Mouse (Mus musculus): ENCODE data around the gene Trak1.
"Not testable (repeated sequence)": the region's sequence is repeated elsewhere in the genome, so short reads cannot be mapped to it uniquely, and the experiment has no call there.

The Trak1 gene

DNA sequence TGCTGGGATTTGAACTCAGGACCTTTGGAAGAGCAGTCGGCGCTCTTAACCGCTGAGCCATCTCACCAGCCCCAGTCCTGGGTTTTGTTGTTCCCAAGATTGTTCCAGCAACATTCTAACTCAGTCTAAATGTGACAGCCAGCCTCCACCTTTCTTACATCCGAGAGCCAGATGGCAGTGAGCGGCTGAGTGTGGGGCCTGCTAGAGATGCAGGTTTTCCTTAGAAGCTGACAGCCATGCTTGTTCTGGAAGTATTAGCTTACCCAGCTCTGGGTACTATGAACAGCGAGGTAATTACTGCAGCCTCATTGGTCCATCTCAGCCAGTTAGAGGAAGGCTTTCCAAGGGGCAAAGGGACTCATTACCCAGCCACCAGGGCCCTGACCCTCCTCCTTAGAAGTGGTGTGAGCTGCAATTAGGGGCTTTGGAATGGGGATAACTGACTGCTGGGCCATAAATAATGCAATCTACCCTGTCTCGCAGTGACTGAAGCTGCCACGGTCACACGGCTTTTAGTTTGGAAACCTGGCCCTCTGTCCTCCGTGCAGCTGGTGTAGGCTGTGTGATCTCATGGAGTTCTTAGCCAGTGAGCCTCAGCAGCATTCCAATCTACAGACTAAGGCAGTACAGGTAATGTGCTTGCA lies 22.1 kb downstream of the Trak1 start:
- DNase-seq (ENCODE audit: low read depth, low spot score) = no peak

DNA sequence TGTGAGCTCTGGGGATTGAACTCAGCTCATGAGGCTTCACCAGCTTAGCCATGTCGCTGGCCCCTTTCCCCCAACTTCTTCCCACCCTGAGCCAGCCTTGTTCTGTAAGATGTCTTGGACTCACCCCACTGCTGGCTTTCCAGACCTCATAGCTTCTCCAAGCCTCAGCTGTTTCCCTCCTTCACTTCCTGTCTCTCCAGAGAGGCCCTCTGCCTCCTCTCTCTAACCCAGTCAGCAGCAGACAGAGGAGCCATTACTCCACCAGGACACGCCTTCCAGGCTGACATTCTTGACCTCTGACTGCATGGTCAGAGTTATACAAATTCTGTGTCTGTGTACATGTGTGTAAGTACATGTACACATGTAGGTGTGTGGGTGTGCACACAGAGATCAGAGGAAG lies 23.1 kb downstream of the Trak1 start:
- no peak for DNase-seq (ENCODE audit: low read depth, low spot score)

DNA sequence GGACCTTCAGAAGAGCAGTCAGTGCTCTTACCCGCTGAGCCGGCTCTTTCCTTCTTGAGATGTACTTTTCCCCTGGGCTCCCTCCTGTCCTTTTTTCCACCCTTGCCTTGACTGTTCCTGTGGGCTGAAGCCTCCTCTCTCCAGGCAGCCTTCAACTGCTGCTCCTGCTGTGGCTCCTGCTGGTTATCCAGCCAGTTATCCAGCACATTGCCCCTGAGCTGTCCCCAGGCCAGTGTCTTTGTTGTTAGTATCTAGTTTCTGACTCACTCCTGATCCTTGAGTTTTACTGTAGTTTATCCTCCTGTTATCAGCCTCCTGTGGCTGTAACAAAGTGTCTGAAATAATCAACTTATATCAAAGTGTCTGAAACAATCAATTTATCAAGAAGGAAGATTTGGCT lies 23.8 kb downstream of the Trak1 start:
- DNase-seq (ENCODE audit: low read depth, low spot score) = no peak

DNA sequence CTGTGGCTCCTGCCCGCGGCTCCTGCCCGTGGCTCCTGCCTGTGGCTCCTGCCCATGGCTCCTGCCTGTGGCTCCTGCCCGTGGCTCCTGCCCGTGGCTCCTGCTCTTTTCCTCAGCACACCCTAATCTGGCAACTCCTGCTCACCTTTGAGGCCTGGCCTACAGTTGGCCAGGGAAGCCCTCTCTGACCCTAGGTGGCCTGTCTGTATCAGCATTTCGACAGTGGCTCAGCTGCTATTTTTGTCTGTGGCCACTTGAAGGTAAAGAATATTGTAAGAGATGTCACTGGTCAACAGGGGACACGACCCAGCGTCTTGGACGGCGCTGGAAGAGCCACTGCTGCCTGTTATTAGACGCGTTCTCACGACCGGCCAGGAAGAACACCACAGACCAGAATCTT lies 24.7 kb downstream of the Trak1 start:
- no peak for DNase-seq (ENCODE audit: low read depth, low spot score)

DNA sequence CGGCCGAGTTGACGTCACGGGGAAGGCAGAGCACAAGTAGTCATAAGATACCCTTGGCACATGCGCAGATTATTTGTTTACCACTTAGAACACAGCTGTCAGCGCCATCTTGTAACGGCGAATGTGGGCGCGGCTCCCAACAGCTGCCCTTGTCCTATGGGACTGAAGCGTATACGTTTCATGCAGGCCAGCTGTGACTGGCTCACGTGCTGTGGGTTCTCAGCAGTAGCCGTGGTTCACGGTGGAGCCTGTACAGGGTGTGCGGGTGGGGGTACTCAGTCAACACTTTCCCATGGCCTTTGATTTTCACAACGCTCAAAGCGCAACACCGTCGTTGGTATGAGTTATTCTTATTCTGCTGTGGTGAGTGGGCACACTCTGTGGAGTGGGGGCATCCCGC lies 31.0 kb downstream of the Trak1 start:
- DNase-seq (ENCODE audit: low read depth, low spot score) = not testable (repeated sequence)

DNA sequence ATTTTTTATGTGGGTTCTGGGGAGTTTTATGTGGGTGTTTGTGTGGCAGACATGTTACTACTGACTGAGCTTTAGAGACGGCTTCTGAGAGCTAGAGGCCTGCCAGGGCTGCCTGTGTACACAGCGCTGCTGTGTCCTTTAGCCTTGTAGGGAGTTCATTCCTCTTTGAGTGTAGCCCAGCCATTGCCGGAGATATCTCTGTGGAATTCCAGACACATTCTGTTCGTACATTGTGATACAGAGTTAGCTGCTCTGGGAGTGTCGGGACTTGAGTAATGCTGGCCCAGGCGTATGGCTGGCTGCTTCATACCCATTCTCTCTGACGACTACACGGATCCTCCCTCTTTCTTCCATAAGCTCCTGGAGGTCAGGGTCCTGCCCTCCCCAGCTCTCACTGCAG lies 31.9 kb downstream of the Trak1 start:
- no peak for DNase-seq (ENCODE audit: low read depth, low spot score)

DNA sequence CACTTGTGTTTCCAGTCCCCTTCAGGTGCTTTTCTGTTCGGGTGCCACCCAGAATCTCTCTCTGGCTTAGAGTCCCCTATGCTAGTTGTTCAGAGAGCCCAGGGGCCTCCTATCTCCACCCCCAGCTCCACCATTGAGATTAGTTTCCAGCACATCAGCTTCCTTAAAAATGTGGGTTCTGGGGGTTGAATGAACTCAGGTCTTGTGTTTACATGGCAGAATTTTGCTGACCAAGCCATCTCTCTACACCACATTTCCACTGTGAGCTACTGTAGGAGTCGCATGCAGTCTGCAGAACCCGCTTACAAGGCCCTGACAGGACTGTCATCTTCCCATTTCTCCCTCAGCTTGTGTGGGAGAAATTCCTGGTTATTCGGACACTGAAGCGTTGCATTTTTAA lies 32.8 kb downstream of the Trak1 start:
- DNase-seq (ENCODE audit: low read depth, low spot score) = no peak

DNA sequence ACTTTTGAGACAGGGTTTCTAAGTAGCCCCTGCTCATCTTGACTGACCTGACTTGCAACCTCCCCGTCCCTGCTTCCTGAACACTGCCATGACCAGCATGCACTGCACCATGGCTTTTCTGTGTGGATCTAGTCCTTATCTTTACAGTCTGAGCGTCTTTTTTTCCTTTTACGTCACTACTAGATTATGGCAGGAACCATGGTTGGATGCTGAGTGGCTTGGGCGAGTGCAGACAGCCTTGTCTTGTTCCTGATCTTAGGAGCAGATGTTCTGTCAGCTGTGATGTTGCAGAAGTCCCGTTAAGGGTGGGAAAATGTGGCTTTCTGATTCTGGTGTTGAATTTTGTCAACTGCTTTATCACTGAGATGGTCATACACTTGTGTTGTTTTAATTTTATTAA lies 34.1 kb downstream of the Trak1 start:
- DNase-seq (ENCODE audit: low read depth, low spot score) = no peak

DNA sequence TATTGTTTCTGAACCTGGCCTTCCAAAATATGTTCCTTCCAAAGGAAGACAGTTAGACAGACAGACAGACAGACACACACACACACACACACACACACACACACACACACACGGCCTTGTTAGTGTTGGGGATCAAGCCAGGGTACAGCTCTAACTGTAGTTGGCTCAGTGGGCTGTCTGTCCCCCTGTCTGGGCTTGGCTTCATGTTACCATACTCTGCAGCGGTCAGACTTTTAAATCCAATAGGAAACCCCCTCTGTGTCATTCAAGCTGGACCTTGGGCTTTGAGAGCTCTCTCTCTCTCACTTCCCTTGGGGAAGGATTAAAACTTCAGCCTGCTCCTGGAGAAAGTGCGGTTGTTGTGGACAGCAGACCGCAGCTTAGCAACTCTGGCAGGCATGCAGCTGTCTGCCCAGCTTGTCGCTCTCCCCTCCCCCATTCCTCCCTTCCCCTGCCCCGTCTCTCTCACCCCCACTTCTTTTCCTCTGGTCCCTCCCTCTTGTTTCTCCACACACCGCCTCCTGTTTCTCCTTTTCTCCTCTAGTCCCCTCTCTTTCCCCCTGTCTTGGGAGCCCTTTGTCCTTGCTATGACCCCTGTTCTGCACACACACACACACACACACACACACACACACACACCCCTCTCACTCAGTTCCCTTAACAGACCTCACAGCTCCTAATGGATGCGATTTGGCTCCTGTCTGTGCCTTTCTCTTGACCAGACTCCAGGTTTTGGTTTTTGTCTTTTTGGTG lies 34.8 kb downstream of the Trak1 start:
- no peak for DNase-seq (ENCODE audit: low read depth, low spot score)

DNA sequence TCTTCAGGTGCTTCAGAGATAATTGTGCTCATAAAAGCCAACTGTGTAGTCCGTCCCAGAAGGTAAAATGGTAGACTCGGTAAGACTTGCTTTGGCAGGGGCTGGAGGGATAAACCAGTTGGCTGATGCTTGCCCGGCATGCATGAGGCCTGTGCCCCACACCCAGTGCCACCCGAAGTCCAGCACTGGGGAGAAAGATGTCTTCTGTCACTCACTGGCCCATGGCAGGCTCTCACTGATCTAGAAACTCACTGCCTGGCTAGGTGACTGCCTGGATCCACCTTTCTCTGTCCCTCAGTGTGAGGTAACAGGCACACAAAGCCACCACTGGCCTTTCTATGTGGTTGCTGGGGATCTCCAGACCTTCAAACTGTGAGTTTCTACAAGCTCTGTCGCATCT lies 36.3 kb downstream of the Trak1 start:
- no peak for DNase-seq (ENCODE audit: low read depth, low spot score)

DNA sequence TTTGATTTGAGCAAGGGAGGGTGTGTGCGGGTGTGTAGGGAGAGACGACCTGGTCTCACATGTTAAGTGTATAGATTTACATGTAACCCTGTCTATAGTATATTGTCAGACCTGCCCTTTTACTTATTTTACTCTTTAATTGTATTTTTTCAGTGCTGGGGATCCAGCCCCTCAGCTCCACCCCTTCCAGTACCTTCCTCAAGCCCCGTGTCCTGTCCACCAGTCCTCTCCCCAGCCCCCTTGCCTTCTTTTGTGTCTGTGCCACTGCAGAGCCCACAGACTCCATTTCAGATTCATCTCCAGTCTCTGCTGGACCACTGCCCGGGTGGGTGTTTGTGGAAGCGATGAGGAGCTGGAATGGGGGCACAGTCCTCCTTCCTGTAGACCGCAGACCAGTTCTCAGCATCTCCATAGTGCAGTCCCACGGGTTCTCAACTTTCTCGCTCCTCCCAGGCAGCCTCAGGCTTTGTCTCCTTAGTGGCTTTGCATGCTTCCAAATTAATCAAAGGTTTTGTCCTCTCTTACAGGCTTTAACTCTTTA lies 37.1 kb downstream of the Trak1 start:
- no peak for DNase-seq (ENCODE audit: low read depth, low spot score)

DNA sequence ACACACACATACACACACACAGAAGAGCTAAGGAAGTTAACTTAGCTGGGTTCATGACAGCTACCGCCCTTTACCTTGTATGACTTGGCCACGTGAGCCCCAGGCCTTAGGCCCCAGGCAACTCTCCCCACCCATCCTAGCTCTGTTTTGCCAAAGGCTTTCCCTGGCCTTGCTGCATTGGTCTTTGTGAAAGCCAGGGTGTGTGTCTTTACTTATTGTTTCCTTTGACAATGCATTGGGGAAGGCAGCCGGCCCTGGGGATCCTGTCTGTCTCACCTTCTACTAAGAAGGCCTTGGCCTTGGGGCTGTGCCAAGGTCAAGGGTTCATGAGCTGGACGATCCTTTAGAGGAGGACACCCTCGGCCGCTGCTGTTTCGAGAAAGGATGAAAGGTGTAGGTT lies 38.3 kb downstream of the Trak1 start:
- no peak for DNase-seq (ENCODE audit: low read depth, low spot score)

DNA sequence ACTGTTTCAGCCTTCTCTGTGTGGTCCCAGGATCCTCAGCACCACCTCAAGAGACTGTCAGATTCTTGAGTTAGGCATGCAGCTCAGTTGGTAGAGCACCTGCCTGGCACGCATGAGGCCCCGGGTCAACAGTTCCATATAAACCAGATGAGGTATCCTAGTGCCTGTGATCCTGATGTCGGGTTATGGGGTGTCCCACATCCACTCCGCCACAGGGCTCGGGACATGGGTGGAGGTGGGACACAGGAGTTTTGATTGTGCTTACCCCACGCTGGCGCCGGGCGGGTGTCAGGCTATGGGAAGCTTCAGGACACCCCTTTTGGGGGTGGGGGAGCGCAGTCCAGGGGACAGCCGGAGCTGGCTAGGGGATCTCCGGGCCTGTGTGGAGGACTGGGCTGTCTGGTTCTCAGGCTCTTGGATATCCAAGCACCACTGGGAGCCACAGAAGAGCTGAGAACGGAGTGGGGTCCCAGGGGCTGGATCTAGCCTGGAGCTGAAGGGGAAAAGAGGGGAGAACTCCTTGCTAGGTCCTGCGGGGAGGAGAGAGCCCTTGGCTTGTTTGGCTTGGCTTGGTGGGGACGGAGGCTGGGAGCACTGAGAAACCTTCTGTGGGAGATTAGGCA lies 39.1 kb downstream of the Trak1 start:
- no peak for DNase-seq (ENCODE audit: low read depth, low spot score)

DNA sequence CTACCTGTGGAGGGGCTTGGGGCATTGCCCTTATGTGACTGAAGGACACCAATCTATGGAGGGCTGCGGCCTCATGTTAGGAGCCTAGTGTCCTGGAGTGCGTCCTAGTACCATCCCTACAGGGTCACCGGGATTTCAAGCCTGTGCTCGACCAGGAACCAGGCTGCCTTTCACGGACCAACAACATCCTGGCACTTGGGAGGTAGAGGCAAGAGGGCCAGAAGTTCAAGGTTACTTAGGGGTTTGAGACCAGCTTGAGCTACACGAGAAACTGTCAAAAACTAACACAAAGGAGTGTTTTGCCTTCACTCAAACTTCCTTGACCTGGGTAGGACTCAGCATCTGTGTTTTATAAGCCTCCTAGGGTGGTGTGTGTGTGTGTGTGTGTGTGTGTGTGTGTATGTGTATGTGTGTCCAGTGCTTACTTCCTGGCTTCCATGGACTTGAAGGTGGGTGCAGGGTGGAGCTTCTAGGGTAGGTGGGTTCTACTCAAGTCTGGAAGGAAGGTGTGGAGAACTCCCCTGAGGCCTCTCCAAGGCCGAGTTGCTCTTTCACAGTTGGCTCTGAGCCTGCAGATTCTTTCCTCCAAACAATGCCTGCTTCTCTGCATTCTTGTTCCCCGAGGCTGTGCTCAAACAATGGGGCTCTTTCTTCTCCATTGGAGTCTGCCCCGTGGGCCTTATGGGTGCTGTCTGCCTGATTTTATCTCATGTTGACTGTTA lies 40.1 kb downstream of the Trak1 start:
- no peak for DNase-seq (ENCODE audit: low read depth, low spot score)

DNA sequence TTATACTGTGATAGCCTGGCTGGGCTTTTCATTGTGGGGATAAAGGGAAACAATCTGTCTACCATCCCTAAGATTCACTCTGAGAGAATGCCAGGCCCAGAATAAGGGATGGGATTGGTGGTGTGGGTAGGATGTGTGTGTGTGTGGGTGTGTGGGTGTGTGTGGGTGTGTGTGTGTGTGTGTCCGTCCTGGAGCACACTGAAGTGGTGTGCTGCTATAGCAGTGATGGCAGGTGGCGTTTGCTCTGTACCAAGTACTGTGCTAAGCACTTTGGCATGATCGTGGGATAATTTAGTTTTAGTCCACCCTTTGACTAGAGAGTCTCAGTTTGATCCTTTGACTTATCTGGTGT lies 40.6 kb downstream of the Trak1 start:
- no peak for DNase-seq (ENCODE audit: low read depth, low spot score)

DNA sequence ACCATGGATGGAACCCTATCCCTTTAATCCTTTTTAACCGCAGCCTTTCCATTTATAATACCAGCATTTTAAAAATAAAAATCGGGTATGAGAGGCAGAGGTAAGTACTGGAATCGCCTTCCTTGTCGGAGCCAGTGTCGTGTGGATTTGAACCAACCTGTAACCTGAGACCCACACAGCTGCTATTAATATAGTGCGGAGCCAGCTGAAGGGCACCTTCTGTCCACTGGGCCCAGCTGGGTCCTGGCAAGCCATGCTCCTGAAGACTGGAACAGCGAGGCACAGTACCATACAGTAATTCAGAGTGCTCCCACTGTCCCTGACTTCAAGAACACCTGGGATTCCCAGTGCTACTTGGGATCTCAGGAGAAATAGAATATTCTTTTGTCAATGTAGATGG lies 44.5 kb downstream of the Trak1 start:
- DNase-seq (ENCODE audit: low read depth, low spot score) = no peak

DNA sequence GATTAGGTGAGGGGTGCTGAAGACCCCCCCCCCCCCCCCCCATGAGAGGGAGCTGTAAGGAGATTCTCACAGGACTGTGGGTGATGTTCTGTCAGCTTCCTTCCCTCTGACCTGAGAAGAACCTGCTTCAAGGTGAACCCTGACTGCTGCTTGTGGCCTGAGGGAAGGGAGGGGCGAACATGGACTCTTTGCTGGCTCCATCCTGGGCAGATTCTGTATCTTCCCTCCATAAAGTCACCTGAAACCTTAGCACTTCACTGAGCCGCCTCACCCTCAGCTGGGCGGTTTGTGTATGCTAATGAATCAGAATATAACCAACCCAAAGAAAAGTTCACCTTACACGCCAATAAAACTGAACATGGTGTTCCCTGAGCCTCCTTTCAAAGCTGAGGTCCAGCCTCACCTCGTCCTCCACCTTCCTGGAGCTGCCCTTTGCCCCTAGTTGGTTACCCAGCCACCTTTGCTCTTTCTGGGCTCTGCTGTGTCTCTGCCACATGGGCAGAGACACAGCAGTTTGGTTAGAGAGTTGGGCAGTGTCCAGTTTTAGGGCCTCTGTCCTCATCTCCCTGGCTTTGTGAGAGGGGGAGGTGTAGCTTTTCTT lies 45.3 kb downstream of the Trak1 start:
- no peak for DNase-seq (ENCODE audit: low read depth, low spot score)

DNA sequence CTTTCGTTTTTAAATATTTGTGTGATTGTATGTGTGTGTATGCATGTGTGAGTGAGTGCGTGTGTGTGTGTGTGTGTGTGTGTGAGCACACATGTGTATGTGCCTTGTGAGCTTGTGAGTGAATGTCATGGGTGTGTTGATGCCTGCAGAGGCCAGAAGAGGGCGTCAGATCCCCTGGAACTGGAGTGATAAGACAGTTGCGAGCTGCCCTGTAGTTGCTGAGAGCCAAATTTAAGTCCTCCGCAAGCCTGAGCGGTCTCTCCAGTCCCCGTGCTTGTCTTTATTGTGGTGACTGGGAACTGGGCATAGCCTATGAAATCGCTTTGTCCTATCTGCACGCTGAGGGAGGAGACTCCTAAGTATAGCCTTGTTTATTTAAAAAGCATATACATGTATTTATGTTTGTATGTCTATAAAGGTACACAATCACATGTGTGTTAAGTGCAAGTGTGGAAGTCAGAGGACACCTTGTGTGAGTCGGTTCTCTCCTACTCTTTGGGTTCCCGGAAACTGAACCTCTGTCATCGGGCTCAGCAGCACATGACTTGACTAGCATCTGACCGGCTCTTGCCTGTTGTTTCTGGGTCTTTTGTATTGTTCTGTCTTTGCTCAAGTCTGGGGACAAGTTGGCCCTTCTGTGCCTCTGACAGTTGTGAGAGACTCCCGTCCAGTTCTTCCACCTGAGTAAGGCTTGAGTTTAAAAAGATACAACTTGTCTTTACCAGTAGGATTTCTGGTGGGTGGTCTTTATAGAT lies 46.0 kb downstream of the Trak1 start:
- DNase-seq (ENCODE audit: low read depth, low spot score) = no peak

DNA sequence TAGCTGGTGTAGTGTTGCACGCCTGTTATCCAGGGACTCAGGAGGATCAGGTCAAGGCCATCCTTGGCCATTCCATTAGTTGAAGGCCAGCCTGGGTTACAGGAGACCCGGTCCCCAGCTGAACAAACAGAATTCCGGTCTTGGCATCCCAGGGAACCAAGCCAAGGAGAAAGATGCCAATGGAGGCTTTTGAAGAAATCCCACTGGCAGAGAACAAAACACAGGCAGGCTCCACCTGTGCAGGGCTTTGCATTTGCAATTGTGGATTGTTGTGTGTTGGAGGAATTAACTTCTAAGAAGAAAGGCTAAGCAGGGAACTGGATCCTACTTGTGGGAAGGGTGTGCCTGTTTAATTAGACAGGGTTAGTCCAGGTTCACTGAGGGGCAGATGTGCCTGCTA lies 47.0 kb downstream of the Trak1 start:
- no peak for DNase-seq (ENCODE audit: low read depth, low spot score)

DNA sequence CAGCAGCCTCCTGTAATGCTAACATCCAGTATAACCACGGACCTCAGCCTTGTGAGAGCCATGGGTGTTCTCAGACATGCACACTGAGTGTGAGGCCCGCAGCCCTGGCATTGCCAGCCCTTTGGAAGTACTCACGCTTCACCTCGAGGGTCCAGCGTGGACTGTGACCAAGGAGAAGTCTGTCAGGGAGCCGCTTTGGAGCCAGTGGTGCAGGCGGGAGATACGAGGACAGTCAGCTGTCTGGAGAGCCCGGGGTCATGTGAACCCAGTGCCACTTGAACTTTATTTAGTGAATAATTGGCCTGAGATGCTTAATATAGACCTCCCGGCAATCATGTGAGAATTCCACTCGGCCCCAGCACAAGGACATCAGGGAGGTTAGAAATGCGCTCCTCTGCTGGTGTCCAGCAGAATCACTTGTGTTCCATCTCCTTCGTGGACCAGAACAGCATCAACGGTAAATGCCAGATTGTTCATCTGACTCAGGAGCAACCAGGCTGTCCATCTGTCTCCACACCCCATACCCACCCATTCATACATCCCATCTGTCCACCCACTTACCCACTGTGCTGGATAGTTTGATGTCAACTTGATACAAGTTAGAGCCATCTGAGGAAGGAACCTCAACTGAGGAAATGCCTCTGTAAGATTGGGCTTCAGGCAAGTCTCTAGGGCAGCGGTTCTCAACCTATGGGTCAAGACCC lies 48.3 kb downstream of the Trak1 start:
- no peak for DNase-seq (ENCODE audit: low read depth, low spot score)

DNA sequence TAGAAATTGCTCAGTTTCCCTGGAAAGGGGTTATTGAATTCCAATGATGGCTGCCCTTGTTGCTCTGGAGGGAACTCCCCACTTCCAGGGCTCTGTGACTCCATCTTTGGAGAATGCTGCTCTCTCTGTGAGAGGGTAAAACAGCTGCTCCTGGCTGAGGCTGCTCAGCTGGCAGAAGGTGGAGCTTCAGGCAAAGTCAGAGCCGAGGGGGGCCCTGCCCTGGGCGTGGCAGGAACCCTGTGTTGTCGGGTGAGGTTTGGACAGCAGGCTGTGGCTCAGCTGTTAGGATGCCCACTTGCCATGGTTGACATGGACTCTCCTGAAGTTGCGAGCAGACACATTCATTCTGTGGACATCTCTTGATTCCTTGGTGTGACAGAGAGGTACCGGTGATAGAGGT lies 49.3 kb downstream of the Trak1 start:
- DNase-seq (ENCODE audit: low read depth, low spot score) = no peak

Data from telencephalon, adult 2 months (tissue).